Mouse (Mus musculus) ES-E14 (cell line): ENCODE results near the gene Coq4.

Source experiments
- CHD2 ChIP-seq: IDR thresholded peaks from 2 replicates; pipeline ENCODE4 v1.6.1; 2014; ENCODE audit warnings: mild to moderate bottlenecking, low read depth, low read length, inconsistent platforms
- HCFC1 ChIP-seq: IDR thresholded peaks from 2 replicates; pipeline ENCODE4 v1.6.1; 2012; ENCODE audit warnings: low read length, inconsistent platforms, borderline replicate concordance; ENCODE audit not compliant: insufficient read depth
- MAFK ChIP-seq: IDR thresholded peaks from 2 replicates; pipeline ENCODE4 v1.6.1; 2014; ENCODE audit warnings: mild to moderate bottlenecking, low read depth, low read length, inconsistent platforms; ENCODE audit not compliant: insufficient read depth
- ZNF384 ChIP-seq: IDR thresholded peaks from 2 replicates; pipeline ENCODE4 v1.6.1; 2012; ENCODE audit warnings: low read depth, low read length, inconsistent platforms

- no peak for TF ChIP-seq HCFC1
- TF ChIP-seq CHD2: no peak
- TF ChIP-seq ZNF384: no peak
- no peak for TF ChIP-seq MAFK
Measured at GRCm38 (mm10) chr2:29787937-29788681, 816 bp downstream of the Coq4 start, which contains the start of gene Trub2.
